In genomic region chr2:6721460-6722401, GRCm38 (mm10) we compare ENCODE assay signal across 8 mouse cellular contexts.
A peak's percentile ranks its signal among the peaks of the same experiment; 100 is the strongest.
DNase-seq lines count a peak whose midpoint lies in the region; ATAC-seq and TF ChIP-seq lines count a peak whose summit lies in the region.

No protein-coding gene starts in this region.

- WGBS in hindbrain, embryonic 11.5 days = 10% methylated on average over 17 of the region's 17 CpGs
- WGBS in midbrain, embryonic 11.5 days = 18% methylated on average over 17 of the region's 17 CpGs

- no peaks in the 10 kb centered on the region for H3K9me3 ChIP-seq in hindbrain, embryonic 11.5 days (ENCODE audit: control insufficient read depth, low read length)
- no peaks in the 10 kb centered on the region for H3K9me3 ChIP-seq in midbrain, embryonic 11.5 days (ENCODE audit: control insufficient read depth, low read length)

- peak overlapping the region; percentile 99 for H3K27ac ChIP-seq in bone marrow macrophage, adult 2 months (ENCODE audit: insufficient read depth, low read depth, low read length)
- H3K27ac ChIP-seq in hindbrain, embryonic 11.5 days (ENCODE audit: low read depth, low read length) = peak overlapping the region; percentile 77
- H3K27ac ChIP-seq in midbrain, embryonic 11.5 days (ENCODE audit: low read depth, low read length) = peak overlapping the region; percentile 32

- intact Hi-C loops in left cerebral cortex, postnatal 36 days (cut with DNase I) = loop anchor here (10.0 kb wide), 1 partner anchor 153 kb away; no protein-coding TSS in a partner anchor

- H3K4me3 ChIP-seq in bone marrow macrophage, adult 2 months (ENCODE audit: insufficient read depth, low read length) = peak overlapping the region; percentile 90
- H3K4me3 ChIP-seq in hindbrain, embryonic 11.5 days (ENCODE audit: low read depth, low read length) = peak overlapping the region; percentile 33
- peak overlapping the region; percentile 24 for H3K4me3 ChIP-seq in midbrain, embryonic 11.5 days (ENCODE audit: low read depth, low read length)

- no peaks in the 10 kb centered on the region for H3K36me3 ChIP-seq in hindbrain, embryonic 11.5 days (ENCODE audit: control insufficient read depth, insufficient read depth, low read length)
- no peaks in the 10 kb centered on the region for H3K36me3 ChIP-seq in midbrain, embryonic 11.5 days (ENCODE audit: control insufficient read depth, insufficient read depth, low read length)

- peak; percentile 94 for ATAC-seq in hindbrain, embryonic 11.5 days (ENCODE audit: low FRiP score)
- peak; percentile 88 for ATAC-seq in midbrain, embryonic 11.5 days (ENCODE audit: low FRiP score)

- H3K4me1 ChIP-seq in bone marrow macrophage, adult 2 months (ENCODE audit: control insufficient read depth, insufficient read depth, low read length) = peaks cover 23% of the 10 kb centered on the region
- H3K4me1 ChIP-seq in hindbrain, embryonic 11.5 days (replicated peaks; ENCODE audit: control insufficient read depth, insufficient read depth, low read length) = peaks cover 6% of the 10 kb centered on the region; the same call in 1 of the 2 replicates
- peaks cover 21% of the 10 kb centered on the region for H3K4me1 ChIP-seq in midbrain, embryonic 11.5 days (ENCODE audit: control insufficient read depth, insufficient read depth, low read length)

- 0 out of 2 replicates have a peak, but pooled peaks have one; percentile 47 for TF ChIP-seq POLR2A in bone marrow macrophage, adult 2 months (IDR thresholded peaks at IDR 0.05; ENCODE audit: borderline replicate concordance, low read depth, low read length)

- H3K4me2 ChIP-seq in hindbrain, embryonic 11.5 days (replicated peaks; ENCODE audit: low read depth, low read length) = peak overlapping the region; percentile 74
- H3K4me2 ChIP-seq in midbrain, embryonic 11.5 days = peak overlapping the region; percentile 51

- H3K9ac ChIP-seq in hindbrain, embryonic 11.5 days (ENCODE audit: low read depth, low read length) = peak overlapping the region; percentile 58
- peak overlapping the region; percentile 51 for H3K9ac ChIP-seq in midbrain, embryonic 11.5 days (ENCODE audit: low read length)

- H3K27me3 ChIP-seq in hindbrain, embryonic 11.5 days (ENCODE audit: control insufficient read depth, insufficient read depth, low read length) = no peaks in the 10 kb centered on the region
- no peaks in the 10 kb centered on the region for H3K27me3 ChIP-seq in midbrain, embryonic 11.5 days (ENCODE audit: control insufficient read depth, insufficient read depth, low read length)

- no peak for TF ChIP-seq CTCF in bone marrow macrophage, adult 2 months (IDR thresholded peaks at IDR 0.05; ENCODE audit: low read depth, low read length)

- DNase-seq in adrenal gland, adult (ENCODE audit: inconsistent age in 2 of 2, low spot score in 1 of 2) = peak; percentile 15 to 59
- DNase-seq in adrenal gland, postnatal 36 days = no peak
- peak; percentile 68 for DNase-seq in fibroblast of lung, adult 2 months (ENCODE audit: low read depth)
- DNase-seq in hindbrain, embryonic 11.5 days (ENCODE audit: low spot score) = peak; percentile 47
- DNase-seq in left cerebral cortex, postnatal 36 days (ENCODE audit: low spot score in 2 of 2) = peak; percentile 56 to 57
- peak; percentile 90 for DNase-seq in midbrain, embryonic 11.5 days (ENCODE audit: low spot score, missing footprints)
- peak; percentile 79 to 84 for DNase-seq in spleen, postnatal 36 days (ENCODE audit: low spot score in 2 of 2)

Comparison
In these comparisons a context has a peak if more than half of its experiments do, and no peak if none do; other contexts are left out.
1. DNase-seq: peak in adrenal gland, adult (2 of 2), fibroblast of lung, adult 2 months (single experiment), hindbrain, embryonic 11.5 days (single experiment), left cerebral cortex, postnatal 36 days (2 of 2), midbrain, embryonic 11.5 days (single experiment) and spleen, postnatal 36 days (2 of 2); none in adrenal gland, postnatal 36 days (0 of 2).
2. H3K27ac ChIP-seq: peak in every context shown above with its lines; median percentile 99 in bone marrow macrophage, adult 2 months; 77 in hindbrain, embryonic 11.5 days; 32 in midbrain, embryonic 11.5 days.
3. H3K4me3 ChIP-seq: peak in every context shown above with its lines; median percentile 90 in bone marrow macrophage, adult 2 months; 33 in hindbrain, embryonic 11.5 days; 24 in midbrain, embryonic 11.5 days.